Mouse (Mus musculus): Measurements from ENCODE around the gene Olfr521. TPM values are rescaled to one million over a fixed set of nuclear protein-coding genes. Genes with fewer than 3 reads are reported as not detected.

The Olfr521 gene
- total and polyA plus RNA-seq, 2 experiments from 2014 or later = not detected

DNA sequence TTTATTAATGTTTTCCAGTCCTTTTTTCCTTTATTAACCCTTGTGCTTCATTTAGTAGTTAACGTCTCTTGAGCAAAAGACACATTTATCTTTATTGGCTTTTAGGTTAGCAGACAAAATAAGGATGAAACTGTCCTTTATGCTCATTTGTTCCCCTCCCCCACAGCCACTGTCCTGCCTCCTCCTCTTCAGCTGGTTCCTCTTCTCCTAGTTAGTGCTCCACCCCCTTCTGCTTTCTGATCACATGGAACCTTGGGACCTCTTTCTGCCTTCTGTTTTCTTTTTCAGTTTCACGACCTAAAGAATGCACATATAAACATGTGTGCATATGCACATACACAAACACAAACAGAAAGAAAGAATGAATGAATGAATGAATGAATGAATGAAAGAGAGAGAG is 18.6 kb downstream of the Olfr521 start:
- no peak overlapping the region for H3K9ac ChIP-seq (replicated peaks; ENCODE audit: low read length)
- no peaks in the 10 kb centered on the region for H3K4me1 ChIP-seq (ENCODE audit: insufficient read depth, low read length)
- ATAC-seq = no peak
- no peak for TF ChIP-seq CTCF (IDR thresholded peaks at IDR 0.05; ENCODE audit: low read depth)
- H3K27ac ChIP-seq = no peak overlapping the region
- H3K36me3 ChIP-seq (ENCODE audit: insufficient read depth, low read length) = no peaks in the 10 kb centered on the region
- no peak for DNase-seq (ENCODE audit: low spot score)
- 77% methylated on average over 2 of the region's 2 CpGs for whole genome bisulfite sequencing
- H3K27me3 ChIP-seq (ENCODE audit: insufficient read depth, low read length) = no peaks in the 10 kb centered on the region
- no peaks in the 10 kb centered on the region for H3K9me3 ChIP-seq (ENCODE audit: low read length)
- no peak overlapping the region for H3K4me2 ChIP-seq (ENCODE audit: low read depth, low read length)
- no peak overlapping the region for H3K4me3 ChIP-seq (ENCODE audit: low read length)

- Histone ChIP-seq H3K36me3 (ENCODE audit: insufficient read depth, low read length) (no peaks in the 10 kb centered on the region), H3K4me2 (ENCODE audit: low read depth, low read length) (no peak overlapping the region), H3K4me3 (ENCODE audit: low read length) (no peak overlapping the region), H3K27me3 (ENCODE audit: insufficient read depth, low read length) (no peaks in the 10 kb centered on the region), H3K9me3 (ENCODE audit: low read length) (no peaks in the 10 kb centered on the region), H3K4me1 (ENCODE audit: insufficient read depth, low read length) (no peaks in the 10 kb centered on the region), H3K27ac (no peak overlapping the region), H3K9ac (replicated peaks; ENCODE audit: low read length) (no peak overlapping the region)
- DNase-seq (ENCODE audit: low spot score) (no peak), ATAC-seq (no peak)
- 69% methylated on average over 7 of the region's 7 CpGs for WGBS
- no peak for TF ChIP-seq CTCF (IDR thresholded peaks at IDR 0.05; ENCODE audit: low read depth)
These were observed 20.1 kb downstream of the Olfr521 start for GRCm38 (mm10) chr7:99783421-99783820.

GRCm38 (mm10) chr7:99785553-99785952 is 22.2 kb downstream of the Olfr521 start:
- Histone ChIP-seq H3K27me3 (ENCODE audit: insufficient read depth, low read length) (no peaks in the 10 kb centered on the region), H3K4me1 (ENCODE audit: insufficient read depth, low read length) (no peaks in the 10 kb centered on the region), H3K4me2 (ENCODE audit: low read depth, low read length) (no peak overlapping the region), H3K9me3 (ENCODE audit: low read length) (no peaks in the 10 kb centered on the region), H3K9ac (replicated peaks; ENCODE audit: low read length) (no peak overlapping the region), H3K27ac (no peak overlapping the region), H3K36me3 (ENCODE audit: insufficient read depth, low read length) (no peaks in the 10 kb centered on the region), H3K4me3 (ENCODE audit: low read length) (no peak overlapping the region)
- ATAC-seq (no peak), DNase-seq (ENCODE audit: low spot score) (no peak)
- 89% methylated on average over 3 of the region's 3 CpGs for WGBS
- TF ChIP-seq CTCF (IDR thresholded peaks at IDR 0.05; ENCODE audit: low read depth) = no peak

DNA sequence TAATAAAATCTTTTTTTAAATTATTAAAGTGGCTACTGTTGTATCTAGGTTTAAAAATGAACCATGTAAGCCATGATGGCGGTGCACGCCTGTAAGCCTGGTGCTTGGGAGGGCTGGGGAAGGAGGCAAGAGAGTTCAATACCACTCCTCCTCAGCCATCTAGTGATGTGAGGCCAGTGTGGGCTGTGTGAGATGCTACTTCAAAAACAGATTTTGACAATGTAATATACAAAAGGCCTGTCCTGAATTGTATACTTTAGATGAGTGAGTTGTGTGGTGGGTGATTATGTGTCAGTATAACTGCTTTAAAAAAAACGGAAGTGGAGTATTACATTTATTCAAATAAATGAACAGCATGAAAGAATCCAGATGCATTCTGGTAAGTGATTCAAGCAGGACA is 23.5 kb downstream of the Olfr521 start:
- Histone ChIP-seq H3K4me3 (ENCODE audit: low read length) (no peak overlapping the region), H3K36me3 (ENCODE audit: insufficient read depth, low read length) (no peaks in the 10 kb centered on the region), H3K9me3 (ENCODE audit: low read length) (no peaks in the 10 kb centered on the region), H3K4me1 (ENCODE audit: insufficient read depth, low read length) (no peaks in the 10 kb centered on the region), H3K4me2 (ENCODE audit: low read depth, low read length) (no peak overlapping the region), H3K9ac (replicated peaks; ENCODE audit: low read length) (no peak overlapping the region), H3K27ac (no peak overlapping the region), H3K27me3 (ENCODE audit: insufficient read depth, low read length) (no peaks in the 10 kb centered on the region)
- ATAC-seq = no peak
- 71% methylated on average over 3 of the region's 3 CpGs for WGBS
- no peak for DNase-seq (ENCODE audit: low spot score)
- TF ChIP-seq CTCF (IDR thresholded peaks at IDR 0.05; ENCODE audit: low read depth) = no peak

- Histone ChIP-seq H3K9ac (replicated peaks; ENCODE audit: low read length) (no peak overlapping the region), H3K9me3 (ENCODE audit: low read length) (no peaks in the 10 kb centered on the region), H3K4me3 (ENCODE audit: low read length) (no peak overlapping the region), H3K4me1 (ENCODE audit: insufficient read depth, low read length) (no peaks in the 10 kb centered on the region), H3K27me3 (ENCODE audit: insufficient read depth, low read length) (no peaks in the 10 kb centered on the region), H3K27ac (no peak overlapping the region), H3K4me2 (ENCODE audit: low read depth, low read length) (no peak overlapping the region), H3K36me3 (ENCODE audit: insufficient read depth, low read length) (no peaks in the 10 kb centered on the region)
- WGBS = 30% methylated on average over 2 of the region's 2 CpGs
- TF ChIP-seq CTCF (IDR thresholded peaks at IDR 0.05; ENCODE audit: low read depth) = no peak
- ATAC-seq (no peak), DNase-seq (ENCODE audit: low spot score) (no peak)
These were observed 24.6 kb downstream of the Olfr521 start for GRCm38 (mm10) chr7:99787935-99788334.

DNA sequence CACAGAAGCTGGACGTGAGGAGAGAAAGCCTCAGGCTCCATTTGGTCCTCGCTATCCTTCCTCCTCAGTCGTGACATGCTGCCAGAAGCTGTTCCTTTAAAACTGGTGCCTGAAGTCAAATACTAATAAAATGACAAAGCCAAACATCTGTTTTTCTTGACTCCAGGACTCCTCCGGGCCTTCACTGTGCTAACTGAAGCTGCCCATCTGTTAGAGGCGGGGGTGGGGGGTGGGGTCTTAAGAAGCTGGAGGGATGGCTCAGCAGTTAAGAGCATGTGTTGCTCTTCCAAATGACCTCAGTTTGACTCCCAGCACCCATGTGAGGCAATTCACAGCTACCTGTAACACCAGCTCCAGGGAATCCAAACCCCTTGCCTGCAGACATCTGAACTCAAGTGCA is 25.3 kb downstream of the Olfr521 start:
- no peak for DNase-seq (ENCODE audit: low spot score)
- Histone ChIP-seq H3K9me3 (ENCODE audit: low read length) (no peaks in the 10 kb centered on the region), H3K4me1 (ENCODE audit: insufficient read depth, low read length) (no peaks in the 10 kb centered on the region), H3K9ac (replicated peaks; ENCODE audit: low read length) (no peak overlapping the region), H3K4me2 (ENCODE audit: low read depth, low read length) (no peak overlapping the region), H3K27me3 (ENCODE audit: insufficient read depth, low read length) (no peaks in the 10 kb centered on the region), H3K36me3 (ENCODE audit: insufficient read depth, low read length) (no peaks in the 10 kb centered on the region), H3K27ac (no peak overlapping the region), H3K4me3 (ENCODE audit: low read length) (no peak overlapping the region)
- TF ChIP-seq CTCF (IDR thresholded peaks at IDR 0.05; ENCODE audit: low read depth) = no peak
- no peak for ATAC-seq
- WGBS = 50% methylated on average over 5 of the region's 5 CpGs

DNA sequence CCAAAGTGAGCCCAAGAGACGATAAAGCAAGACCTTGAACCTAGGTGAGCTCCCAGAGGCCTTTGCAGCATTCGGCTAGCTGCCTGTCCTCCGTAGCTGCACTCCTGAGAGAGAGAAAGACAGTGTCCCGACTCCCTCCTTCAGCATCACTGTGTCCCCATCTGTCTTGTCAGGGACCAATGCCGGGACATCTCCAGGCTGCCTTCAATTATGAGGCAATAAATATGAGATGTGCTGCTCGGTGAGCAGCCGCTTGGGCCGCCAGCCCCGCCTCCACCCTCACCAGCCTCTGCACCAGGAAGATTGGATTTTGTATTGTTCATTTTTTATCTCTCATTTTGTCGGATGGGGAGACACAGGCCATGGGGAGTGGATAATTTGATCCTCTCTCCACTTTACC is 27.5 kb downstream of the Olfr521 start:
- Histone ChIP-seq H3K4me2 (ENCODE audit: low read depth, low read length) (no peak overlapping the region), H3K4me1 (ENCODE audit: insufficient read depth, low read length) (no peaks in the 10 kb centered on the region), H3K27me3 (ENCODE audit: insufficient read depth, low read length) (no peaks in the 10 kb centered on the region), H3K9ac (replicated peaks; ENCODE audit: low read length) (no peak overlapping the region), H3K4me3 (ENCODE audit: low read length) (no peak overlapping the region), H3K9me3 (ENCODE audit: low read length) (no peaks in the 10 kb centered on the region), H3K27ac (no peak overlapping the region), H3K36me3 (ENCODE audit: insufficient read depth, low read length) (no peaks in the 10 kb centered on the region)
- no peak for ATAC-seq
- TF ChIP-seq CTCF (IDR thresholded peaks at IDR 0.05; ENCODE audit: low read depth) = no peak
- no peak for DNase-seq (ENCODE audit: low spot score)
- WGBS = 62% methylated on average over 10 of the region's 10 CpGs
